Mouse (Mus musculus): Measurements from ENCODE around the gene Acad11.

Acad11 gene

GRCm38 (mm10) chr9:104080038-104080437, 16.9 kb downstream of the Acad11 start:
- no peak for DNase-seq (ENCODE audit: low spot score in 2 of 2)

GRCm38 (mm10) chr9:104085730-104086429, 22.7 kb downstream of the Acad11 start:
- peak in 1 of 2 experiments; percentile 27 for DNase-seq (ENCODE audit: low spot score in 2 of 2)

- DNase-seq (ENCODE audit: low spot score in 2 of 2), result peak in 1 of 2 experiments; percentile 43
Observed at GRCm38 (mm10) chr9:104088555-104088954, 25.4 kb downstream of the Acad11 start.

GRCm38 (mm10) chr9:104092945-104093344, 29.8 kb downstream of the Acad11 start:
- DNase-seq (ENCODE audit: low spot score in 2 of 2), result no peak

DNA sequence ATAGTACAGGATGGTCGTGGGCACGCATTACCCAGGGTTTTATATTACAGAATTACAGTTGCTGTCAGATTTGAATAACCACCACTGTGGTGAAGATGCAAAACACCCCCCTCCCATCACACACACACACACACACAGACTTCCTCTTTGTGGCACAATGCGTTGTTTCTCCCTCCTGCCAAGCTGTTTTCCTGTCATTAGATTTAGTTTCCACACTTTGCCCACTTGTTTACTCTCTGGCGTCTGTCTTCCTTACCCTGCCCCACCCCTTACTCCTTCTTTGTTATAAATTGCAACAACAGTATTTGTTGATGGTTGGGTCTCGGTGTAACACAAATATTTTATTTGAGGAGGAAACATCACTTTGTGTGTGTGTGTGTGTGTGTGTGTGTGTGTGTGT, 35.1 kb downstream of the Acad11 start:
- DNase-seq (ENCODE audit: low spot score in 2 of 2), result no peak

- peak in 1 of 2 experiments; percentile 18 for DNase-seq (ENCODE audit: low spot score in 2 of 2)
Observed at GRCm38 (mm10) chr9:104099060-104099459, 35.9 kb downstream of the Acad11 start.

- DNase-seq (ENCODE audit: low spot score in 2 of 2), result no peak
Observed at GRCm38 (mm10) chr9:104100822-104101221, 37.6 kb downstream of the Acad11 start.

GRCm38 (mm10) chr9:104101458-104101857, 38.3 kb downstream of the Acad11 start:
- DNase-seq (ENCODE audit: low spot score in 2 of 2), result no peak

DNA sequence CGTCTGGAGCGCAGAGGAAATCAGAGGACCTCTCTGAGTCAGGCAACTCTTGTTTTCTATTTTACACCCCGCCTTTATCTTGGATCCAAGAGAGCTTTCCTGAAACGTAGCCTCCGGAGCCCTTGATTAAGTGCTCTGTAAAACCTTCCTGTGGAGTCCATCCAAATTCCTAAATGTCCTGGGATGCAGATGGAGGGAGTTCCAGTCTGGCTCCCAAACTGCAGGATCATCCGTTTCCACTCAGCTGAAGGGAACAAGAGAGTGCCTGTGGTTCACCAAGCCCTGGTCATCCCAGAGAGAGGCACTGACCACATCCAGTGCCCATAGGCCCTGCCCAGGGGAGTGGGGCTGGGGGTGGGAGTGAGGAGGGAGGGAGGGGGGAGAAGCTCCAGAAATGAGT, 39.1 kb downstream of the Acad11 start:
- DNase-seq (ENCODE audit: low spot score in 2 of 2), result no peak

- no peak for DNase-seq (ENCODE audit: low spot score in 2 of 2)
Observed at GRCm38 (mm10) chr9:104102901-104103300, 39.7 kb downstream of the Acad11 start.

DNA sequence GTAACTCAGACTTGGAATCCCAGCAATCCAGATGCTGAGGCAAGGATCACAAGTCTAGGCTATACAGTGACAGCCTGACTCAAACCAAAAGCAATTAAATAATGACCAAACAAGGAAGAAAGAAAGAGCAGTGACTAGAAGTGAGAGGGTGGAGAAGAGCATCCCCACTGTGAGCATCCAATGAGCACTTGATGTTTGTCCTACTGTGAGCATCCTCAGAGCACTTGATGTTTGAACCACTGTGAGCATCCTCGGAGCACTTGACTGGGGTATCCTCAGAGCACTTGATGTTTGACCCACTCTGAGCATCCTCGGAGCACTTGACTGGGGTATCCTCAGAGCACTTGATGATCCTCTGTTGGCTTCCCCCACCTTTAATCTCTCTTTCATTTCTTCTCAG, 41.8 kb downstream of the Acad11 start:
- no peak for DNase-seq (ENCODE audit: low spot score in 2 of 2)

DNA sequence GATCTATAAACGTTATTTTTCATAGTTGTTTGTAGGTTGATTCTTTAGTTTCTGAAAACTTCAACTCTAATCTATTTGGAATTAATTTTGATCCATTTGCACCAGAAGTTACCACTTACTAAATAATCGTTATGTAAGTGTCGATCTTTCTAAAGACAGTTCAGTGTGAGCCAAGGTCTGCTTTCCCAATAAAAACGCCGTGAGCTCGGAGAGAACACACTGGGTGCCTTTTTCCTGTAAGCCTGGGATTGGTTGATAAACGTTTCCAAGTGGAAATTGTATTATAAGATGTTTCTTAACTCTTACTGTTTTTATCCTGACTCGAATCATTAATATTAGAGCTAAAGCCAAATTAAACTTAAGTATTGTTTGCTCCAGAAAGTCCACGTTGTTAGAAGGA, 43.8 kb downstream of the Acad11 start:
- no peak for DNase-seq (ENCODE audit: low spot score in 2 of 2)

DNA sequence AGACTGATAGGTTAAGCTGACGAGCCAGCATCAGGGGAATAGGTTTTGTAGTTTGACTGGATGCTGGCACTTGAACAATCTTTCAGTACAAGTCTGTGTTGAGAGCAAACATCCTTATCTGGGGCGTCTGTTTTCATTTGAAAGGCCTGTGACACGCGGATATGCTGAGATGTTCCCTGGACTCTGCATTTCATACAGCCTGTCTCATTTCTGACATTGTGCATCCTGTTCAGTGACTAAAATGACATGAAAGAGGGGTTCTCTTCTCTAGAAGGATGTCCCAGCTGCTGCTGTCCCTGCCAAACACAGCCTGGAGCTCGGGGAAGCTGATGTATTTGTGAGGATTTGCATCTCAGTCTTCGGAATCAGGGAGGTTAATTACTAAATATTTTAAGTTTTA, 44.3 kb downstream of the Acad11 start:
- no peak for DNase-seq (ENCODE audit: low spot score in 2 of 2)

DNA sequence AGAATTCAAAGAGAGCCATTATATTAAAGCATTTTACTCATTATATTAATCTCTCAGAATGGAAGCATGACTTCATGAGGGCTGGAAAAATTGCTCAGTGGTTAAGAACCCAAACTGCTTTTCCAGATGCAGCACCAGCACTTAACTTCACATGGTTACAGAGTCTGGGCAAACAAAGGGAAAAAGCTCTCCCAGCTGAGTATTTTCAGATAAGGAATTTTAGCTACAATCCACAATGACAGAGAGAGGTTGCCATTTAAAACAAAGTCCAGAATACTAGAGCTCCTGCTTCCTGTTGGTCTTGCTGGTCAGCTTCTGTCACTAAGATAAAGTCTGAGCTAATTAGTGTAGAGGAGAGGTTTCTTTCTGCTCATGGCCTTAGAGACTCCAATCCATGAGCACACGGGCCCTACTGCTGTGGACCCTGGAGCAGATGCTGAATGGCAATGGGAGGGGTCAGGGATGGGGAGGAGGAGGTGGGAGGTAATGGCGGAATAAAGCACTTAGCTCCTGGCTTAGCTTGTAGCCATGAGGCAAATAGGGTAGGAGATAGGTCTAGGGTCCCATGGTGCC, 45.5 kb downstream of the Acad11 start:
- no peak for DNase-seq (ENCODE audit: low spot score in 2 of 2)

DNA sequence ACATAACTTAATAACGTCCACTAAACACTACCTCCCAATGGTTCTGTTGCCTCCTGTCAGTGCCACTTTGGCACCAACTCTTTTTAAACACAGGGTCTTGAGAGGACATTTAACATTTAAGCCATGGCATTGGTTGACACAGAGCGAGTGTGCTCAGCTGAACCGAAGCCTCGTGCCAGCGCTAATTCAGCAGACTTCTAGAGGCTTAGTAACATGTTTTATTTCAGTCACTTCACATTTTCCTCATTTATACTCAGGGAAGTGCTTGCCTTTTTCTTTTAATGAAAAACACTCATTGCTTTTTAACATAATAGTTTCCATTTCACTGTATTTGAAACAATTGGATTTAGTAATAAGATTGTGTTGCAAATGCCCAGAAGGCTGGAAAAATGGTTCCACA, 46.0 kb downstream of the Acad11 start:
- DNase-seq (ENCODE audit: low spot score in 2 of 2), result no peak

- DNase-seq (ENCODE audit: low spot score in 2 of 2), result no peak
Observed at GRCm38 (mm10) chr9:104123101-104123500, 59.9 kb downstream of the Acad11 start.

DNA sequence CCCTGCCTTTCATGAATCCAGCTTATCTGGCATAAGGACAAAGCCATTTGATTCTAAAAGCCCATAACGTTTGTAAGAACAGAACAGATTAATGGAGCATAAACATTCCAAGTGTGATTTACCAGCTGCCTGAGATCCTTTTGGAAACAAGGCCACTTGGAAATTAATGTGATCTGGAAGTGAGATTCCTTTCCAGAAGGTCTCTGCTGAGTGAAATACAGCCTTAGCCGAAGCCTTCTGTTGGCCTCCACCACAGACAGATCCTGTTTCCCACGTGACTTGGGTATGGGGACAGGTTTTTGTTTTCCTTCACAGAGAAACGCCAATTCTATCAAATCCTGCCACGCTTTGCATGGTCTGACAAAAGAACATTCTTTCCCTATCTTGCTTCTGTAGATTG, 60.4 kb downstream of the Acad11 start:
- no peak for DNase-seq (ENCODE audit: low spot score in 2 of 2)

DNA sequence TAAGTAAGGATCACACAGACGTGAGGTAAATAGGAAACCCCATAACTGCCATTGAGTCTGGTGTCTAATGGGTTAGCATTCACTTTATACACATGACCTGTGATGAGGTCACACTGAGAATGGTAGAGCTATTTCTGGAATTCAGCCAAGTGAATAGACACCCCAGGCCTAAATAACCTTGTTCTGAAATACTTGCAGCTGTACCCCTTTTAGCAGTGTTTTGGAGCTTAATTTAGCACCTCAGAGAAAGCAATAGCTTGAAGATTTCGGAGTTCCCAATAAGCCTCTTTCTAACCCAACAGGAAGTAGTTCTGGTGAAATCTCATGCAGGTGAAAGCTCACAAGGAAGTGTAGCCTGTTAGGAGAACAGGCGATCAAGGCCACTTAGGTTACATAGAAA, 63.7 kb downstream of the Acad11 start, which contains the start of gene Ackr4:
Gene Ackr4, minus strand, starts transcription at position 101 of the 400 bp plus-strand sequence.
- DNase-seq (ENCODE audit: low spot score in 2 of 2), result no peak

DNA sequence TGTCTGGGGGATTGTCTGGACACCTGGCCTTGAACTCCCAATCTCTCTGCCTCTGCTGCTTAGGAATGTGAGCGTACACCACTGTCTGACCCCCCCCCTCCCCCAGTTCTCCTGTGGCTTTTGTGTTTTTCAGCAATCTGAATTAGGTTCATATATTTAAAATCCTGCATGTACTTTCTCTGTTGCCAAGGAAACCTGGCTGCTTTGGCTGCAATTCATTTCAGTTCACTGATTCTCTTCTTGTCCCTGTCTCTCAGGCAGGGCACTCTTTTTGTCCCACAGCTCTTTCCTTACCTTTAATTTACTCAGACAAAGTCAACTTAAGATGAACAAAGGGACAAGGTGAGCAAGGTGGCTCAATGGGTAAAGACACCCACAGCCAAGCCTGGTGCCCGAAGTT, 64.9 kb downstream of the Acad11 start:
- DNase-seq (ENCODE audit: low spot score in 2 of 2), result no peak

GRCm38 (mm10) chr9:104130141-104130755, 67.1 kb downstream of the Acad11 start:
- no peak for DNase-seq (ENCODE audit: low spot score in 2 of 2)

DNA sequence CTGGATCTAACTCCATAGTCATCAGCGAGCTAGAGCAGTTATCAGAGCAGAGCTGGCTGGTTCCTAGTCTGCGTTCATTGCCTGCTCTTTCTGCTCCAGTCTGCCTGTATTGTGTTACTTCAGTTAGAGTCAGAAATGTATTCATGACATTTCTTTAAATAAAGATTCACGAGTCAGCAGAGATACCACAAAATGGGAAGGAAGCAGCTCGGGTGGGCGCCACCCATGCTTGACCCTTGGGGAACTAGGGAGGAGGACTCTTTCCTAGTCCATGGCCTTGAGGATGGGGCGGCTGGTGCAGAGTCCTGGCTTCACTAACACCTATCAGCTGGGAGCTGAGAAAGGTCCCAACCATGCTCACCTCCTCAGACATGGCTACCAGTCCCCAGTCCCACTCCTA, 77.2 kb downstream of the Acad11 start:
- DNase-seq (ENCODE audit: low spot score in 2 of 2), result no peak

DNA sequence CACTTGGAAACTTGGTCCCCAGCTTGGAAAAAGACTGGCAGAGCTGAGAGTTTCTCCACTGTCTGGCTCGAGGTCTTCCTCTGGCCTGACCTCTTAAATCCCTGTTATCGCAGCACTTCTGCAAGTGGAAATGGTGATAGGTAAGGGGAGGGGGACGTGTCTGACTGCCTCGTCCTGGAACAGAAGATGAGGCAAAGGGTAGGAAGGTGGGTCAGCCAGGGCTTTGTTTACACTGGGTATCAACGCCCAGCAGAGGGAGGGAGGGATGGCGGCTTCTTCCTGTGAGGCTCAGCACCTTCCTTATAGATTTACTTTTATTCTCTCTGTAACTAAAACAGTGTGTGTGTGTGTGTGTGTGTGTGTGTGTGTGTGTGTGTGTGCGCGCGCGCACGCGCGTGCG, 79.6 kb downstream of the Acad11 start:
- no peak for DNase-seq (ENCODE audit: low spot score in 2 of 2)

DNA sequence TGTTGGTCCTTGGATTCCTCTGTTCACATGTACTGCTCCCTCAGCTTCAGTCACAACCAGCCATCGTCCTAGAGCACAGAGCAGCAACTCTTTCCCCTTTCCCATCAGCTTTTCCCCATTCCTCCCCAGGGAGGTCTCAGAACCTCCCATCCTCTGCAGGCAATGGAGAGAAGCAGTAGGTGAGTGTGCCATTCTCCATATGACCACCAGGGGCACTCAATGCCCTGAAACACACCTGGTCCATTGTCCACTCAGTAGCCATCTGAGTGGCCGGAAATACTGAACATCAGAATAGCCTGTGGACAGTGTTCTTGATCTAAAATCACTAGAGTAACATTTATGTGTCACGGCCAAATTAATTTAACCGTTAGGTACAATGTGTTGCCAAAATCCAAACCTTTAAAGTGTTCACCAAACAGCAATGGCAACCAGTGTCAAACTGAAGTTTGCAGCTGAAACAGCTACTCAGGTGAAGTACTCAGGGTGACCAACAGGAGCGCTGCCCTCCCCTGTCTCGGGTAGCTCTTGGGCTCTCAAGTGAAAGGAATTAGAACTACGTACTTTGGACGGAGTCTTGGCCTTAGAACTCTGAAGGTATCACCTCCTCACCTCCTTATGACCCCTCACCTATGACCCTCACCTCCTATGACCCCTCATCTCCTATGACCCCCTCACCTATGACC, 81.3 kb downstream of the Acad11 start:
- DNase-seq (ENCODE audit: low spot score in 2 of 2), result no peak
